Comparison of ENCODE assay signal across 25 mouse cellular contexts in genomic region chr8:45060083-45060482, GRCm38 (mm10). TPM values are rescaled to one million over a fixed set of nuclear protein-coding genes. Genes with fewer than 3 reads are reported as not detected.
DNase-seq lines count a peak whose midpoint lies in the region; TF ChIP-seq lines count a peak whose summit lies in the region.
"Had no signal": no experiment of that assay in that cellular context is flagged by ENCODE, and none has a peak within 500 bp of the region (broad histone marks: within the 10 kb centered on the region; RNA-seq: fewer than 3 reads in every experiment).

No protein-coding gene starts in this region.

- no peaks in the 10 kb centered on the region for H3K27me3 ChIP-seq in CH12.LX (replicated peaks)
- no peaks in the 10 kb centered on the region for H3K27me3 ChIP-seq in MEL (ENCODE audit: control insufficient read depth in 1 of 2, insufficient read depth in 2 of 2, low read length in 2 of 2)
- H3K27me3 ChIP-seq: Patski had no signal

- dilution Hi-C loops in CH12.LX (cut with MboI; ENCODE audit: extremely low pct_ligation_motif_present, extremely low pct_unique_long_range_greater_than_20kb, low sequenced_read_pairs), result no loop called here

- H3K4me3 ChIP-seq in CH12.LX (replicated peaks in 1 of 3; ENCODE audit: low read depth in 2 of 3, low read length in 2 of 3, poor library complexity in 1 of 3), result no peak overlapping the region
- no peak overlapping the region for H3K4me3 ChIP-seq in ES-E14 (ENCODE audit: insufficient read depth in 1 of 2, low read depth in 1 of 2, low read length in 2 of 2, poor library complexity in 1 of 2, severe bottlenecking in 1 of 2)
- no peak overlapping the region for H3K4me3 ChIP-seq in MEL (ENCODE audit: control insufficient read depth in 1 of 2, insufficient read depth in 1 of 2, low read depth in 2 of 2, low read length in 2 of 2)

- H3K79me2 ChIP-seq in CH12.LX (replicated peaks; ENCODE audit: control insufficient read depth, extremely low read depth, insufficient read depth, poor library complexity, severe bottlenecking), result no peaks in the 10 kb centered on the region
- no peaks in the 10 kb centered on the region for H3K79me2 ChIP-seq in MEL (ENCODE audit: control insufficient read depth, insufficient read depth, low read length, poor library complexity)

- H3K9ac ChIP-seq in CH12.LX (ENCODE audit: insufficient read depth, low read depth), result no peak overlapping the region
- H3K9ac ChIP-seq in ES-E14 (ENCODE audit: insufficient read depth, low read depth, low read length, poor library complexity, severe bottlenecking), result no peak overlapping the region
- H3K9ac ChIP-seq in MEL (ENCODE audit: control insufficient read depth, low read depth, low read length, poor library complexity, severe bottlenecking), result no peak overlapping the region

- no peak overlapping the region for H3K27ac ChIP-seq in CH12.LX (ENCODE audit: insufficient read depth, low read depth)
- H3K27ac ChIP-seq in ES-E14 (ENCODE audit: insufficient read depth, low read depth, low read length, poor library complexity, severe bottlenecking), result no peak overlapping the region
- no peak overlapping the region for H3K27ac ChIP-seq in MEL (ENCODE audit: control insufficient read depth, low read depth, low read length)

- H3K4me1 ChIP-seq in CH12.LX (ENCODE audit: control insufficient read depth in 1 of 2, insufficient read depth in 2 of 2) (no peaks in the 10 kb centered on the region), ES-E14 (ENCODE audit: control insufficient read depth in 2 of 2, insufficient read depth in 2 of 2, low read length in 2 of 2, poor library complexity in 1 of 2) (peaks cover 0 to 4% of the 10 kb centered on the region in 2 experiments; a peak in 3 of 4 replicates), MEL (ENCODE audit: control insufficient read depth in 1 of 2, insufficient read depth in 2 of 2, low read length in 2 of 2) (no peaks in the 10 kb centered on the region; a peak in 1 of 4 replicates)

- TF ChIP-seq EP300 in CH12.LX (IDR thresholded peaks at IDR 0.05; ENCODE audit: low read length) (no peak), MEL (IDR thresholded peaks at IDR 0.05; ENCODE audit: low read depth in 1 of 2, low read length in 2 of 2) (no peak)

- H3K9me3 ChIP-seq in CH12.LX (replicated peaks; ENCODE audit: low read length), result peaks cover 57% of the 10 kb centered on the region
- no peaks in the 10 kb centered on the region for H3K9me3 ChIP-seq in ES-E14 (ENCODE audit: control insufficient read depth, insufficient read depth, low read depth, low read length)
- no peaks in the 10 kb centered on the region for H3K9me3 ChIP-seq in MEL (replicated peaks; ENCODE audit: insufficient read depth, low read length)

- intact Hi-C loops in left cerebral cortex, postnatal 25 days (cut with DNase I), result no loop called here

- in situ Hi-C loops in CH12.LX (cut with MboI; ENCODE audit: low pct_ligation_motif_present, low pct_unique_long_range_greater_than_20kb, low sequenced_read_pairs), result no loop called here
- in situ Hi-C loops in ES-E14 (cut with MboI; ENCODE audit: low sequenced_read_pairs in 2 of 2, unreplicated experiment in 2 of 2), result no loop called here

- no peak overlapping the region for H3K4me2 ChIP-seq in CH12.LX (ENCODE audit: insufficient read depth, low read depth, poor library complexity, severe bottlenecking)

- TF ChIP-seq POLR2A in CH12.LX (IDR thresholded peaks at IDR 0.05; ENCODE audit: low read depth, low read length) (no peak), MEL (IDR thresholded peaks at IDR 0.05; ENCODE audit: control insufficient read depth in 1 of 2, insufficient read depth in 1 of 2, low read depth in 1 of 2, low read length in 2 of 2, poor library complexity in 1 of 2) (no peak)

- H3K36me3 ChIP-seq in CH12.LX (replicated peaks in 1 of 2; ENCODE audit: control insufficient read depth in 1 of 2, insufficient read depth in 1 of 2, low read length in 1 of 2) (no peaks in the 10 kb centered on the region), ES-E14 (ENCODE audit: control insufficient read depth, insufficient read depth, low read length, poor library complexity, severe bottlenecking) (no peaks in the 10 kb centered on the region), MEL (ENCODE audit: control insufficient read depth in 1 of 2, insufficient read depth in 2 of 2, low read length in 2 of 2) (peaks cover 0 to 2% of the 10 kb centered on the region in 2 experiments; a peak in 1 of 4 replicates)
- H3K36me3 ChIP-seq: G1E had no signal

- TF ChIP-seq CTCF in CH12.LX (conservative IDR thresholded peaks at IDR 0.05 in 1 of 2, IDR thresholded peaks at IDR 0.05 in 1 of 2; ENCODE audit: low read depth in 2 of 2, low read length in 2 of 2) (no peak), MEL (IDR thresholded peaks at IDR 0.05 in 2 of 3, conservative IDR thresholded peaks at IDR 0.05 in 1 of 3; ENCODE audit: control insufficient read depth in 1 of 3, insufficient read depth in 1 of 3, low read depth in 2 of 3, low read length in 3 of 3, poor library complexity in 1 of 3, severe bottlenecking in 1 of 3) (no peak)

- DNase-seq in CH12.LX (ENCODE audit: extremely low read depth), result no peak
- no peak for DNase-seq in ES-E14 (ENCODE audit: low read depth, low spot score)
- no peak for DNase-seq in MEL (ENCODE audit: low read depth, low spot score)
- no peak for DNase-seq in kidney, postnatal 25 days
- no peak for DNase-seq in left cerebral cortex, adult 8-10 months (ENCODE audit: low spot score in 2 of 2)
- DNase-seq in left cerebral cortex, postnatal 25 days (ENCODE audit: low spot score in 2 of 2), result no peak
- DNase-seq: adrenal gland, adult 2 months; adrenal gland, adult 8-10 months; adrenal gland, postnatal 10 days; adrenal gland, postnatal 14 days; adrenal gland, postnatal 25 days; adrenal gland, postnatal 36 days; B cell, adult 2 months; cerebellum, adult 11 months; cerebellum, adult 11-12 months; cerebellum, adult 18-20 months; cerebellum, adult 2 months; cerebellum, adult 8-10 months; cerebellum, adult 9-10 months had no signal

- TF ChIP-seq RAD21 in CH12.LX (IDR thresholded peaks at IDR 0.05; ENCODE audit: low read depth, low read length) (no peak), MEL (IDR thresholded peaks at IDR 0.05; ENCODE audit: low read depth, low read length) (no peak)

TF ChIP-seq in CH12.LX, 34 proteins besides CTCF, POLR2A, EP300 and RAD21:
- TF ChIP-seq ZC3H11A (IDR thresholded peaks at IDR 0.05; ENCODE audit: low read depth, low read length) (no peak), MAFK (IDR thresholded peaks at IDR 0.05; ENCODE audit: insufficient replicate concordance, low read length) (peak; percentile 77)
TF ChIP-seq in CH12.LX: peak in this region for 1.

TF ChIP-seq in ES-E14, 5 proteins besides CTCF, POLR2A, EP300 and RAD21:
- no peak for TF ChIP-seq CHD2 (IDR thresholded peaks at IDR 0.05; ENCODE audit: low read depth, low read length)
- peak; percentile 95 for TF ChIP-seq MAFK (IDR thresholded peaks at IDR 0.05; ENCODE audit: insufficient read depth, low read depth, low read length)
TF ChIP-seq in ES-E14: peak in this region for 1.

TF ChIP-seq in MEL, 35 proteins besides CTCF, POLR2A, EP300 and RAD21:
- no peak for TF ChIP-seq ZKSCAN1 (IDR thresholded peaks at IDR 0.05; ENCODE audit: low read depth, low read length)
- peak; percentile 59; the same call in 1 of the 2 replicates for TF ChIP-seq MAFK (IDR thresholded peaks at IDR 0.05; ENCODE audit: borderline replicate concordance, low read depth, low read length)

RNA-seq across cellular contexts. Expression of gene Mtnr1a, which starts 8.9 kb away (rescaled TPM):
- not detected in 2 replicates for total RNA-seq in CH12.LX (2012; rRNA removed)
- total RNA-seq in CH12.LX (2014; rRNA removed), result not detected in 2 replicates
- polyA plus RNA-seq in CH12.LX (2012; ENCODE audit: insufficient read length, low read depth), result not detected in 2 replicates
- total RNA-seq in ES-E14 (2012; rRNA removed), result 0.16 and 0.18 TPM in 2 replicates
- total RNA-seq in MEL (2012; rRNA removed), result not detected in 2 replicates
- polyA plus RNA-seq in MEL (2012; ENCODE audit: insufficient read depth in 1 of 2, insufficient read length in 2 of 2, low read depth in 1 of 2, low replicate concordance in 2 of 2, missing spikeins in 1 of 2), result under 1 TPM in 1 of 2 experiments, not detected in 1; 0.28 TPM
- total RNA-seq in left cerebral cortex, adult 8-10 months (2022), result not detected
- not detected for total RNA-seq in left cerebral cortex, postnatal 25 days (2021)
- total RNA-seq: adrenal gland, adult 18-20 months; adrenal gland, adult 2 months; adrenal gland, adult 8-10 months; adrenal gland, postnatal 14 days; adrenal gland, postnatal 25 days; adrenal gland, postnatal 36 days; G1E had no signal
- polyA plus RNA-seq: activated CD4-positive, CD25-positive, alpha-beta regulatory T cell, adult 4 months; adrenal gland, adult 2 months; C2C12; CD4-positive, CD25-positive, alpha-beta regulatory T cell, adult 4 months; G1E; Patski had no signal

Comparison
In these comparisons a context has a peak if more than half of its experiments do, and no peak if none do; other contexts are left out.
1. Of the 35 proteins assayed by ChIP-seq in both MEL and CH12.LX: peak only in MEL: none; only in CH12.LX: none; in both: MAFK; in neither: 34.